Mouse (Mus musculus): Measurements from ENCODE around the gene Plxnb3. TPM values are rescaled to one million over a fixed set of nuclear protein-coding genes. Genes with fewer than 3 reads are reported as not detected.
"Not testable (repeated sequence)": the region's sequence is repeated elsewhere in the genome, so short reads cannot be mapped to it uniquely, and the experiment has no call there.

Gene Plxnb3
- 0.24 and 0.29 TPM in 2 replicates for polyA plus RNA-seq (2016; fragmentation: Nextera tagmentation; extraction: Ambion mirVana)

DNA sequence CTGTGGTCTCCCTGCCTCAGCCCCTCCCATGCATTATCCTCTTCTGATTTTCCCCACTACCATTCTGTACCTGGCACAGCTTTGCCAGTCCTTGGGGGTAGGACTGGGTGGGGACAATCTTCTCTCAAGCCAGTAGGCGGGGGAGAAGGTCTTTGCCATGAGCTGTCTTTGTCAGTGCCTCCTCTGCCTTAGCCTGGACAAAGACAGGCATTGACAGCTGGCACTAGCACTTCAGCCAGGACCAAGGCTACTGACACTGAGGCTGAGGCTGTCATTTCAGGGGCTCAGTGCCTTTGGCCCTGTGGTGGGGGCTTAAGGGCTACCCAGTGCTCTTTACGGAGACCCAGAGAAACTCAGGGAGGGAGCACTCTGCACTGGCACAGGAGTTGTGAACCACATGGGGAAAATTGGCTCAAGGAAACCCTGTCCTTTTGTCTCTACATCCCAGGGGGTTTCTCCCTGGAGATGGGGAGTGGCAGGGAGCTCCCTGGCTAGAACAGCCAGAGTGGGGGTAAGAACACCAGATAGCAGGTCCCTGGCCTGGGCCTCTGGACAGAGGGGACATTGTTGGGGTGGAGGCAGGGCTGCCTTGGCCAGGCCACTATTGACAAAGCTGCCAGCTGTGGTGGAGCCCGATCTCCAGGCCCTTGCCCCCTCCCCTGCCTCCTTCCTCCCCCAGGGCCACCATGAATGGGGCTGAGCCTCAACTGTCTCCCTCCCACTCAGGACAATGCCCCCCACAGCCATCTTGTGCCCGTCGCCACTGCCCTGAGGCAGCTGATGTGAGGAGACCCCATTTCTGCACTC lies at the start of gene Plxnb3:
Gene Plxnb3 (plus strand): TSS at position 757 of the 807 bp plus-strand sequence.
- Histone ChIP-seq H3K9me3 (no peaks in the 10 kb centered on the region), H3K27ac (no peak within 1 kb of the TSS), H3K27me3 (no peaks in the 10 kb centered on the region), H3K4me2 (replicated peaks) (no peak within 1 kb of the TSS), H3K9ac (no peak within 1 kb of the TSS), H3K4me1 (no peaks in the 10 kb centered on the region), H3K4me3 (no peak within 1 kb of the TSS), H3K36me3 (no peaks in the 10 kb centered on the region)
- no peak for ATAC-seq (ENCODE audit: insufficient number of reproducible peaks, insufficient read depth, low FRiP score, low TSS enrichment)
- 48% methylated on average over 5 of the region's 5 CpGs for WGBS

DNA sequence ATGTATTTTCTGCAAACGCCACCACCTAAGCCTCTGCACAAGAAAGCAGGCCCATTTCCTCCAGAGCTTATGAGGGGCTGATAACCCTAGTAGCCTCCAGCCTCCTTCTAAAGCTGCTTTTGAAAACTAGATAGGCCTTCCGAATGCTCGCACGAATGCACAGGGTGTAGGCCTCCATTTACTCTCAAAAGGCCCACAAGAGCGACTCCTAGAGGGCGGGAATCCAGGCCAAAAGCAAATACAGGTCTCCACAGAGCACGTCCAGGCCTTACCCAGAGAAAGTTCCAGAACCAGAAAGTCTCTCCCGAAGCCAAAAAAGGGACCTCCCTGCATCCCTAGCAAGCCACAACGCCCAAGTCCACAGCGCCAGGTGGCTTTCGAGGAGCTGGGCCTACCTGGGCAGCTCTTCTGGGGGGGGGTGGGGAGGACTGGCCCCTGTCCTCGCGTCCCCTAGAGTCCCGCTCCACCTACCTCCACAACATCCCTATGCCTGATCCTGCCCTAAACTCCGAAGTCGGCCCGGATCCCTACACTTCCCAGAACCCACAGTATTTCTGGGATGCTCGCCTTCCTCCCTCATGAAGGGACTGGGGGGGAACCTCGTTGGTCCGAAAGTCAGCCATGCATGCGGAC lies 41.3 kb upstream of the Plxnb3 start:
- Histone ChIP-seq H3K4me1 (peaks cover 22% of the 10 kb centered on the region), H3K36me3 (no peaks in the 10 kb centered on the region), H3K27ac (peak overlapping the region; percentile 79), H3K4me2 (replicated peaks) (peak overlapping the region; percentile 49), H3K27me3 (no peaks in the 10 kb centered on the region), H3K9ac (peak overlapping the region; percentile 57), H3K4me3 (peak overlapping the region; percentile 52), H3K9me3 (no peaks in the 10 kb centered on the region)
- 29% methylated on average over 21 of the region's 21 CpGs for WGBS
- peak; percentile 18; the same call in 1 of the 2 replicates for ATAC-seq (ENCODE audit: insufficient number of reproducible peaks, insufficient read depth, low FRiP score, low TSS enrichment)

DNA sequence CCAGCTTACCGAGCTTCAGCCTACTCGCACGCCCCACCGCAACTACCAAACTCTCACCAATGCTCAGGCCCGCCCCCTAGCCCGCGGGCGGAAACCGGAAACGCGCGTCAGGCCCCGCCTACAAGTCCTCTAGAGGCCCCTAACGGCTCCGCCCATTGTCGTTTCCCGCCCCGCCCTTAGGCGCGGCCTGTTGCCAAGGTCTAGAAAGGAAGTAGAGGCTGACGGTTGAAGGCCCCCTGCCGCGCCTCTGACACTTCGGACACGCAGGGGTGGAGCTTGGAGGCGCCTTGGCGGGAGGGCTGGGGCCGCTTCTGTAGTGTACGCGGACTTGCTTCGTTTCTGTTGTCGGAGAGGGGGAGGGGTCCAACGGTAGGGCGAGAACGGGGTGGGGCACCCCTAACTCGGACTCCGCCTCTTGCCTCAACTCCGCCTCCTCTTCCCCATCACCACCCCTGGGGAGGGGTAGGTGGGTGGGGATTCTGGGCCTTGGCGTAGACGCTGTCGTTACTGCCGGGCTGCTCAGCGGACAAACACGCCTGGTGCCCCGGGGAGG lies 40.7 kb upstream of the Plxnb3 start, which contains the start of the genes Bcap31 and Abcd1:
Gene Bcap31 (minus strand): TSS at position 67 of the 553 bp plus-strand sequence.
Gene Abcd1 (plus strand): TSS at position 489 of the 553 bp plus-strand sequence.
- Histone ChIP-seq H3K9ac (peak within 1 kb of the TSS; percentile 57), H3K27ac (peak within 1 kb of the TSS; percentile 79), H3K27me3 (no peaks in the 10 kb centered on the region), H3K36me3 (no peaks in the 10 kb centered on the region), H3K9me3 (no peaks in the 10 kb centered on the region), H3K4me2 (replicated peaks) (peak within 1 kb of the TSS; percentile 59), H3K4me3 (peak within 1 kb of the TSS; percentile 52), H3K4me1 (peaks cover 22% of the 10 kb centered on the region)
- WGBS = 25% methylated on average over 40 of the region's 45 CpGs
- peak; percentile 90 for ATAC-seq (ENCODE audit: insufficient number of reproducible peaks, insufficient read depth, low FRiP score, low TSS enrichment)

DNA sequence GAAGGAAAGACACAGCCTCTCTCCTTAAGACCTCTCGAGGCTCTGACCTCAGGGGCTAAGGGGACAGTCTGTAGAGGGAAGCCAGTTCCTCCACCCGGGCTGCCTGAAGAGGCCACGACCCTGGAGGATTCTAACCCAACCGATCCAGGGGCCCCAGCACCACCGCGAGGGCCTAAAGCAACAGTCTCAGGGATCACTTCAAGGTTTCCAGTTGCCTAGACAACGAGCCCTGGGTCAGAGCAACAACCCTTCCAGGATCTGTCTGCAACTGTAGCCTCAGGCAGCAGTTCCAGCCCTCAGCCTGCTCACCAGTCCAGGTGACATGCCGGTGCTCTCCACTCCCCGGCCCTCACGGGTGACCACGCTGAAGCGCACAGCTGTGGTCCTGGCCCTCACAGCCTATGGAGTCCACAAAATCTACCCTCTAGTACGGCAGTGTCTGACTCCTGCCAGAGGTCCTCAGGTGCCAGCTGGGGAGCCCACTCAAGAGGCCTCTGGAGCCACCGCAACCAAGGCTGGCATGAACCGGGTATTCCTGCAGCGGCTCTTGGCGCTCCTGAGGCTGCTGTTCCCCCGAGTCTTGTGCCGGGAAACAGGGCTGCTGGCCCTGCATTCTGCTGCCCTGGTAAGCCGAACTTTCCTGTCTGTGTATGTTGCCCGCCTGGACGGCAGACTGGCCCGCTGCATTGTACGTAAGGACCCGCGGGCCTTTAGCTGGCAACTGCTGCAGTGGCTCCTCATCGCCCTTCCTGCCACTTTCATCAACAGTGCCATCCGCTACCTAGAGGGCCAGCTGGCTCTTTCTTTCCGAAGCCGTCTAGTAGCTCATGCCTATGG lies 40.0 kb upstream of the Plxnb3 start:
- 36% methylated on average over 30 of the region's 30 CpGs for WGBS
- peak; percentile 30 for ATAC-seq (ENCODE audit: insufficient number of reproducible peaks, insufficient read depth, low FRiP score, low TSS enrichment)

DNA sequence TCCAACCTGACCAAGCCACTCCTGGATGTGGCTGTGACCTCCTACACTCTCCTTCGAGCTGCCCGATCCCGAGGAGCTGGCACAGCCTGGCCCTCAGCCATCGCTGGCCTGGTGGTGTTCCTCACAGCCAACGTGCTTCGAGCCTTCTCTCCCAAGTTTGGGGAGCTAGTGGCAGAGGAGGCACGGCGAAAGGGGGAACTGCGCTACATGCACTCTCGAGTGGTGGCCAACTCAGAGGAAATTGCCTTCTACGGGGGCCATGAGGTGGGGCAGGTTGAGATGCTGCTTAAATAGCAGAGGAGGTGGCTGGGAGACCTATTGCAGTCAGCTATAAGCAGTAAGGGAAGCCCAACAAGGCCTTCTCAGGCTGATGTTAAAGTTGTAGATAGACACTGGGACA lies 39.2 kb upstream of the Plxnb3 start:
- H3K4me3 ChIP-seq = no peak overlapping the region
- H3K36me3 ChIP-seq = no peaks in the 10 kb centered on the region
- no peaks in the 10 kb centered on the region for H3K9me3 ChIP-seq
- WGBS = 71% methylated on average over 11 of the region's 11 CpGs
- H3K4me1 ChIP-seq = peaks cover 22% of the 10 kb centered on the region
- peak overlapping the region; percentile 59 for H3K4me2 ChIP-seq (replicated peaks)
- ATAC-seq (ENCODE audit: insufficient number of reproducible peaks, insufficient read depth, low FRiP score, low TSS enrichment) = no peak
- H3K27me3 ChIP-seq = no peaks in the 10 kb centered on the region
- H3K27ac ChIP-seq = no peak overlapping the region
- no peak overlapping the region for H3K9ac ChIP-seq

More for the DNA sequence above, 40.0 kb upstream of the Plxnb3 start:
- Histone ChIP-seq H3K4me1 (peaks cover 22% of the 10 kb centered on the region), H3K36me3 (no peaks in the 10 kb centered on the region), H3K4me2 (replicated peaks) (peak overlapping the region; percentile 59), H3K27me3 (no peaks in the 10 kb centered on the region), H3K9me3 (no peaks in the 10 kb centered on the region), H3K9ac (peak overlapping the region; percentile 38), H3K27ac (peak overlapping the region; percentile 79), H3K4me3 (peak overlapping the region; percentile 52)

DNA sequence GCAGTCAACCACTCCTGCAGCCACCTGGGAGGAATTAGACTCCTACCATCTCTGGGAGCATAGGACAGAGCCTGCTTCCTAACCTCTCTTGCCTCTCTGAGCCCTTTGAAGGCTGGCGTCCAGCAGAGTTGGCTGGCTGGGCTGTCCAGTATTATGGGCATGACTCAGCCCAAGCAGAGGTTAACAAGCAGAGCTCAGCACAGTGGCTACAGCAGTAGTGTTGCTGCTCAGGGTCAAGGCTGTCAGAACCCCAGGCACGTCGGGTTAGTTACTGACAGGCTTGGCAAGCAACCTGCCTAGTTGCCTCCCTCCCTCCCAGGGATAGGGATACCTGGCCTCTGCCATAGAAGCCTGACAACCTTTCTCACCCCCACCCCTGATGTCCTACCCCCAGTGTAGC lies 38.6 kb upstream of the Plxnb3 start:
- Histone ChIP-seq H3K4me2 (replicated peaks) (peak overlapping the region; percentile 59), H3K36me3 (no peaks in the 10 kb centered on the region), H3K9me3 (no peaks in the 10 kb centered on the region), H3K4me3 (no peak overlapping the region), H3K4me1 (peaks cover 22% of the 10 kb centered on the region), H3K27ac (no peak overlapping the region), H3K27me3 (no peaks in the 10 kb centered on the region), H3K9ac (no peak overlapping the region)
- WGBS = 62% methylated on average over 3 of the region's 3 CpGs
- ATAC-seq (ENCODE audit: insufficient number of reproducible peaks, insufficient read depth, low FRiP score, low TSS enrichment) = no peak

DNA sequence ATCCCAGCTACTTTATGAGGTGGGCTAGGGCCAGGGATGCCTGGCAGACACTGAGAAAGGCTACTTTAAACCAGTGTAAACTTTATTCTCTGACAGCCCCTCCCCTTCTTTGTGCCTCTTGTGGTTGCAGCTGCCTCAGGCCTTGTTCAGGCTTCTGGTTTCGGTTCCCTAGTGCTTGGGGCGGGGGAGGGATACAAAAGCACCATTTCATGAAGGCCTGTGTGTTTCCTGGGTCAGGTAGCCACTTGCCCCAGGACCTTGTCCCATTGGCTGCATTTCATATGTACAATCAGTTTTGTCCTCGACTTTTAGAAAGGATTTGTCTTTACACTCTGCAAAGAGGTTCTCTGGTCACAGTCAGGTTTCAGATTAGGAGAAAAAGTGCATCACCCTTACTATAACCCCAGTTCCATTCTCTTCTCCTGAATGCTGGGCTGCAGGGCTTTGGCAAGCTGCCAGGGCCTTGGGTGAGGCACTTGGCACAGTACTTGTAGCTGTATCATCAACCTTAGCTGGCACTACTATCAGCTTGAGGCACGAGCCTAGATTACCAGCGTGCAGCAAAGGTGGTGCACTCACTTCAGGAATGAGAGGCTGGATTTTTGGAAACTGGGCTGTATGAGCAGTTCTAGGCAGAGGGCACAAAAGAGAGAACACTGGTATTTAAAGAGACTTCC lies 38.1 kb upstream of the Plxnb3 start:
- H3K4me3 ChIP-seq = no peak overlapping the region
- no peaks in the 10 kb centered on the region for H3K9me3 ChIP-seq
- no peak overlapping the region for H3K27ac ChIP-seq
- H3K27me3 ChIP-seq = no peaks in the 10 kb centered on the region
- no peak for ATAC-seq (ENCODE audit: insufficient number of reproducible peaks, insufficient read depth, low FRiP score, low TSS enrichment)
- WGBS = 42% methylated on average over 5 of the region's 5 CpGs
- no peak overlapping the region for H3K9ac ChIP-seq
- peak overlapping the region; percentile 59 for H3K4me2 ChIP-seq (replicated peaks)
- no peaks in the 10 kb centered on the region for H3K36me3 ChIP-seq
- H3K4me1 ChIP-seq = peaks cover 22% of the 10 kb centered on the region

DNA sequence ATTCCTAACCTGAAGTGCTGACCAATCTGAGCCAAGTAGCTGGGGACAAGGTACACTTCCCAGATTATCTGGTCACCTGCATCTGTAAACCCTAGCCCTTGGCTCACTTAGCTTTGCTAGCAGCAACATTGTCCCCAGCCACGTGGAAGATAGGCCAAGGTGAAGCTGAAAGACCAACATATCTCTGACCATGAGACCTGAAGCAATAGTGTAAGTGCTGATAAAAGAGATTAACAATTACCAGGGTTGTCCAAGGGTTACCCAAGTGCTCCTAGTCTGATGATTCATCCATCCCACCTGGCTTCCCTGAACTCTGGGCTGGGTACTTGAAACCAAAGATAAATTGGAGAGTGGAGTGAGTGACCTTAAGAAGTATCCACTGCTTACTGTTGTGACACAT lies 26.0 kb upstream of the Plxnb3 start:
- H3K36me3 ChIP-seq = no peaks in the 10 kb centered on the region
- no peaks in the 10 kb centered on the region for H3K27me3 ChIP-seq
- no peak overlapping the region for H3K27ac ChIP-seq
- ATAC-seq (ENCODE audit: insufficient number of reproducible peaks, insufficient read depth, low FRiP score, low TSS enrichment) = no peak
- H3K4me1 ChIP-seq = no peaks in the 10 kb centered on the region
- WGBS = 50% methylated on average over 1 of the region's 1 CpGs
- no peaks in the 10 kb centered on the region for H3K9me3 ChIP-seq
- H3K9ac ChIP-seq = no peak overlapping the region
- H3K4me2 ChIP-seq (replicated peaks) = no peak overlapping the region
- no peak overlapping the region for H3K4me3 ChIP-seq

DNA sequence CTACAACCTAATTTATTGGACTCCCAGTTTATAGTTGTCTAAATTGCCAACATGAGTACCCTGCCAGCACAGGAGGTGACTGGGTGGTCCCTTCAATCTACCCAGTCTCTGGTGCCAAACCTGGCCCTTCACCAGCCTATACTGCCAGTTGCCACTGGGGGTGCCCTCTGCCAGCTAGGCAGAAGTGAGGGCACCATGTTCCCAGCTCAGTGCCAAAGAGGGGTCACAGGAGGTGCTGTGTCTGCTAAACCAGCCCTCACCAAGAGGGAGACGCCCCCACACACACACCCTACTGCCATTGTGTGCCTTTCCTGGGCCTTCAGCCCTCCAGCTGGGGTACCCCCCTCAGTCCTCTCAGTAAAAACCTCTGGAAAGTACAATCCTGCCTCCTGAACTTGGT lies 18.7 kb upstream of the Plxnb3 start:
- ATAC-seq (ENCODE audit: insufficient number of reproducible peaks, insufficient read depth, low FRiP score, low TSS enrichment) = no peak
- Histone ChIP-seq H3K4me3 (no peak overlapping the region), H3K27me3 (no peaks in the 10 kb centered on the region), H3K4me2 (replicated peaks) (no peak overlapping the region), H3K9ac (no peak overlapping the region), H3K9me3 (no peaks in the 10 kb centered on the region), H3K4me1 (no peaks in the 10 kb centered on the region), H3K36me3 (no peaks in the 10 kb centered on the region), H3K27ac (no peak overlapping the region)
- WGBS = 62% methylated on average over 1 of the region's 1 CpGs

DNA sequence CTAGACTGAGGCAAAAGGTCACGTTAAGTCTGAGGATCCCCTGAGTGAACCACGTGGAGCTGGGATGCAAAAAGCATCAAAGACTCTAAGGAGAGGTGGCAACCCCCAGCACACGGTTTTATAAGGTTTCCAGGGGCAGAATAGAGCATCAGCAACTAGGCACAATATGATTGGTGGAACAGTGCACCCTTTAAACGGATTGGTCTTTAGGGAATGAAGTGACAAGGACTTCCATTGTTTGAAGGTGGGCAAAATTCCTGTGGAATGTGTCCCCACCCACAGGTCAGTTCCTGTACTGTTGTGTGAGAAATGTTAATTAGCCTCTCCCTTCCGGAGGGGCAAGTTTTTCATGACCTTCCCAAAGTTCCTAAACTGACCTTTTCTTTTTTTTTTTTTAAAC lies 17.7 kb upstream of the Plxnb3 start:
- no peak for ATAC-seq (ENCODE audit: insufficient number of reproducible peaks, insufficient read depth, low FRiP score, low TSS enrichment)
- no peak overlapping the region for H3K4me3 ChIP-seq
- H3K27ac ChIP-seq = no peak overlapping the region
- H3K4me2 ChIP-seq (replicated peaks) = no peak overlapping the region
- WGBS = 59% methylated on average over 5 of the region's 5 CpGs
- no peaks in the 10 kb centered on the region for H3K4me1 ChIP-seq
- H3K9ac ChIP-seq = no peak overlapping the region
- H3K36me3 ChIP-seq = no peaks in the 10 kb centered on the region
- no peaks in the 10 kb centered on the region for H3K9me3 ChIP-seq
- no peaks in the 10 kb centered on the region for H3K27me3 ChIP-seq

DNA sequence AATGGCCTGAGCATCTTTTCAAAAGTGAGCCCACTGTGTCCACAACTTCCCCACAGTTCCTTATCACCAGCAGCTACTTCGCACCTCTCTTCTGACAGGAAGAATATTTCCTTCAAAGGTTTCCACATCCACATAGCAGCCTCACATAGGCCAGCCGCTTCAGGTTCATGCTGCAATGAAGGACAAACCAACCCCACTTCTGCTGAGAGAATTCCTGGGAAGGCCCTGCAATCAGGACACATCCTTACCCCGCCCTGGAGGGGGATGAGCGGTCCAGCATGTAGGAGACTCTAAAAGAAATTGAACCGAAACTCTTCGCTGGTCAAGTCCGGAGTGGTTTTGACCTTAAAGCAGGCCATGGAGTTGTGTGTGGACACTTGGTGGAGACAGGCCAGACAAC lies 17.0 kb upstream of the Plxnb3 start:
- WGBS = 93% methylated on average over 7 of the region's 7 CpGs

More for the DNA sequence above, 17.0 kb upstream of the Plxnb3 start:
- not testable (repeated sequence) for H3K4me1 ChIP-seq; ATAC-seq (ENCODE audit: insufficient number of reproducible peaks, insufficient read depth, low FRiP score, low TSS enrichment); H3K9me3 ChIP-seq; H3K27ac ChIP-seq; H3K4me3 ChIP-seq; H3K27me3 ChIP-seq; H3K36me3 ChIP-seq; H3K4me2 ChIP-seq (replicated peaks); H3K9ac ChIP-seq
